Mouse (Mus musculus) left cerebral cortex, adult 11 months (tissue): ENCODE measurements around the gene Nmd3.

Experiments used
- DNase-seq: peaks from one replicate; pipeline ENCODE4 v3.0.0; 2022; ENCODE audit warnings: low spot score

Nmd3 gene

GRCm38 (mm10) chr3:69721814-69722186 is at the start of gene Nmd3:
Gene Nmd3, plus strand, starts transcription at chr3:69721985.
- peak; percentile 76 for DNase-seq

GRCm38 (mm10) chr3:69673351-69673750 is 48.4 kb upstream of the Nmd3 start:
- peak; percentile 7 for DNase-seq

GRCm38 (mm10) chr3:69674206-69674605 is 47.6 kb upstream of the Nmd3 start:
- no peak for DNase-seq

GRCm38 (mm10) chr3:69689791-69690190 is 32.0 kb upstream of the Nmd3 start:
- DNase-seq, result no peak

- DNase-seq, result no peak
Observed at GRCm38 (mm10) chr3:69690939-69691338, 30.8 kb upstream of the Nmd3 start.

GRCm38 (mm10) chr3:69699851-69700500 is 21.8 kb upstream of the Nmd3 start:
- no peak for DNase-seq

- DNase-seq, result peak; percentile 19
Observed at GRCm38 (mm10) chr3:69701905-69702304, 19.9 kb upstream of the Nmd3 start.

- DNase-seq, result no peak
Observed at GRCm38 (mm10) chr3:69702421-69702820, 19.4 kb upstream of the Nmd3 start.

- no peak for DNase-seq
Observed at GRCm38 (mm10) chr3:69709043-69709929, 12.5 kb upstream of the Nmd3 start.

GRCm38 (mm10) chr3:69711907-69712600 is 9.7 kb upstream of the Nmd3 start:
- DNase-seq, result no peak

- DNase-seq, result no peak
Observed at GRCm38 (mm10) chr3:69717476-69717875, 4.3 kb upstream of the Nmd3 start.

- no peak for DNase-seq
Observed at GRCm38 (mm10) chr3:69722187-69722867, 542 bp downstream of the Nmd3 start.

- DNase-seq, result no peak
Observed at GRCm38 (mm10) chr3:69723161-69723560, 1.4 kb downstream of the Nmd3 start.

GRCm38 (mm10) chr3:69730930-69731329 is 9.1 kb downstream of the Nmd3 start:
- no peak for DNase-seq

GRCm38 (mm10) chr3:69733939-69734338 is 12.2 kb downstream of the Nmd3 start:
- no peak for DNase-seq

- no peak for DNase-seq
Observed at GRCm38 (mm10) chr3:69755192-69755591, 33.4 kb downstream of the Nmd3 start.

GRCm38 (mm10) chr3:69755968-69756367 is 34.2 kb downstream of the Nmd3 start:
- DNase-seq, result no peak

- peak; percentile 53 for DNase-seq
Observed at GRCm38 (mm10) chr3:69756499-69756898, 34.7 kb downstream of the Nmd3 start.

- DNase-seq, result no peak
Observed at GRCm38 (mm10) chr3:69757456-69757855, 35.7 kb downstream of the Nmd3 start.

GRCm38 (mm10) chr3:69760081-69760480 is 38.3 kb downstream of the Nmd3 start:
- DNase-seq, result no peak

GRCm38 (mm10) chr3:69761195-69761594 is 39.4 kb downstream of the Nmd3 start:
- no peak for DNase-seq

GRCm38 (mm10) chr3:69762838-69763368 is 41.1 kb downstream of the Nmd3 start:
- DNase-seq, result no peak
